Comparison of ENCODE assay signal across 10 mouse cellular contexts in genomic region chr1:180423008-180423639, GRCm38 (mm10).
DNase-seq lines count a peak whose midpoint lies in the region; ATAC-seq and TF ChIP-seq lines count a peak whose summit lies in the region.
"Had no signal": no experiment of that assay in that cellular context is flagged by ENCODE, and none has a peak within 500 bp of the region (broad histone marks: within the 10 kb centered on the region; RNA-seq: fewer than 3 reads in every experiment).

No protein-coding gene starts in this region.

- TF ChIP-seq EP300 in CH12.LX (IDR thresholded peaks at IDR 0.05; ENCODE audit: low read length), result no peak

- H3K9me3 ChIP-seq in CH12.LX (replicated peaks; ENCODE audit: low read length), result no peaks in the 10 kb centered on the region
- H3K9me3 ChIP-seq: forebrain, embryonic 12.5 days; hindbrain, embryonic 10.5 days had no signal

- ATAC-seq in megakaryocyte, adult 5-6 weeks (ENCODE audit: poor library complexity, severe bottlenecking), result peak; percentile 36; the same call in 1 of the 2 replicates

- peak overlapping the region; percentile 15; the same call in 1 of the 2 replicates for H3K9ac ChIP-seq in CH12.LX (ENCODE audit: insufficient read depth, low read depth)
- H3K9ac ChIP-seq: forebrain, embryonic 12.5 days; liver, embryonic 14.5 days had no signal

- H3K36me3 ChIP-seq in CH12.LX (replicated peaks in 1 of 2; ENCODE audit: control insufficient read depth in 1 of 2, insufficient read depth in 1 of 2, low read length in 1 of 2), result peaks cover 28 to 52% of the 10 kb centered on the region in 2 experiments
- H3K36me3 ChIP-seq: forebrain, embryonic 12.5 days had no signal

- H3K27ac ChIP-seq in CH12.LX (ENCODE audit: insufficient read depth, low read depth), result peak overlapping the region; percentile 90
- H3K27ac ChIP-seq in brown adipose tissue, adult 24 weeks (replicated peaks; ENCODE audit: low read depth, low read length), result peak overlapping the region; percentile 45
- H3K27ac ChIP-seq: forebrain, embryonic 12.5 days; hindbrain, embryonic 10.5 days; liver, embryonic 14.5 days had no signal

- no peak overlapping the region for H3K4me3 ChIP-seq in CH12.LX (replicated peaks in 1 of 3; ENCODE audit: low read depth in 2 of 3, low read length in 2 of 3, poor library complexity in 1 of 3)
- no peak overlapping the region for H3K4me3 ChIP-seq in brown adipose tissue, adult 24 weeks (ENCODE audit: insufficient read depth, low read depth, low read length)
- H3K4me3 ChIP-seq: forebrain, embryonic 12.5 days; hindbrain, embryonic 10.5 days had no signal

- DNase-seq in kidney, postnatal 4 days, result peak; percentile 59 to 71
- DNase-seq in kidney, adult 11 months, result no peak
- peak; percentile 76 for DNase-seq in CH12.LX (ENCODE audit: extremely low read depth)
- DNase-seq in c-Kit-positive CD71-positive TER-119-positive erythroid progenitor cells, embryonic 14.5 days (ENCODE audit: low spot score), result no peak
- DNase-seq in urinary bladder, postnatal 25 days (ENCODE audit: low spot score), result no peak

- peak overlapping the region; percentile 8 for H3K4me2 ChIP-seq in CH12.LX (ENCODE audit: insufficient read depth, low read depth, poor library complexity, severe bottlenecking)
- H3K4me2 ChIP-seq: forebrain, embryonic 12.5 days had no signal

- 0 out of 2 replicates have a peak, but pooled peaks have one; percentile 28 for TF ChIP-seq POLR2A in CH12.LX (IDR thresholded peaks at IDR 0.05; ENCODE audit: low read depth, low read length)

- no peaks in the 10 kb centered on the region for H3K79me2 ChIP-seq in CH12.LX (replicated peaks; ENCODE audit: control insufficient read depth, extremely low read depth, insufficient read depth, poor library complexity, severe bottlenecking)

- peaks cover 52 to 96% of the 10 kb centered on the region in 2 experiments for H3K4me1 ChIP-seq in CH12.LX (ENCODE audit: control insufficient read depth in 1 of 2, insufficient read depth in 2 of 2)
- H3K4me1 ChIP-seq in brown adipose tissue, adult 24 weeks (ENCODE audit: control insufficient read depth, insufficient read depth, insufficient read length, low read length), result peaks cover 14% of the 10 kb centered on the region

- H3K27me3 ChIP-seq in CH12.LX (replicated peaks), result no peaks in the 10 kb centered on the region

- dilution Hi-C loops in CH12.LX (cut with MboI; ENCODE audit: extremely low pct_ligation_motif_present, extremely low pct_unique_long_range_greater_than_20kb, low sequenced_read_pairs), result no loop called here

- TF ChIP-seq RAD21 in CH12.LX (IDR thresholded peaks at IDR 0.05; ENCODE audit: low read depth, low read length), result no peak

- TF ChIP-seq CTCF in CH12.LX (conservative IDR thresholded peaks at IDR 0.05 in 1 of 2, IDR thresholded peaks at IDR 0.05 in 1 of 2; ENCODE audit: low read depth in 2 of 2, low read length in 2 of 2), result no peak

- in situ Hi-C loops in CH12.LX (cut with MboI; ENCODE audit: low pct_ligation_motif_present, low pct_unique_long_range_greater_than_20kb, low sequenced_read_pairs), result loop anchor here (25.0 kb wide), 1 partner anchor 561 kb away; no protein-coding TSS in a partner anchor

TF ChIP-seq in CH12.LX, 34 proteins besides CTCF, POLR2A, EP300 and RAD21:
- TF ChIP-seq ZNF384 (IDR thresholded peaks at IDR 0.05; ENCODE audit: low read depth, low read length), result no peak
- TF ChIP-seq UBTF (IDR thresholded peaks at IDR 0.05; ENCODE audit: low read depth, low read length), result no peak
- TF ChIP-seq CHD2 (IDR thresholded peaks at IDR 0.05; ENCODE audit: low read length), result peak; percentile 36; the same call in 1 of the 2 replicates
- TF ChIP-seq ZMIZ1 (IDR thresholded peaks at IDR 0.05; ENCODE audit: low read depth, low read length), result 0 out of 2 replicates have a peak, but pooled peaks have one; percentile 0
- TF ChIP-seq ETS1 (conservative IDR thresholded peaks at IDR 0.05; ENCODE audit: low read depth, low read length), result peak; percentile 66
- TF ChIP-seq MAZ (IDR thresholded peaks at IDR 0.05; ENCODE audit: low read depth, low read length), result 0 out of 2 replicates have a peak, but pooled peaks have one; percentile 30
- 0 out of 2 replicates have a peak, but pooled peaks have one; percentile 6 for TF ChIP-seq MAX (IDR thresholded peaks at IDR 0.05; ENCODE audit: low read length)
- TF ChIP-seq NELFE (IDR thresholded peaks at IDR 0.05; ENCODE audit: low read depth, low read length), result no peak
- TF ChIP-seq TCF12 (IDR thresholded peaks at IDR 0.05; ENCODE audit: low read depth, low read length), result peak; percentile 66; the same call in 1 of the 2 replicates
- TF ChIP-seq USF1 (IDR thresholded peaks at IDR 0.05; ENCODE audit: low read depth, low read length), result peak; percentile 45
- peak; percentile 81 for TF ChIP-seq BHLHE40 (IDR thresholded peaks at IDR 0.05; ENCODE audit: low read depth, low read length)

Comparison
In these comparisons a context has a peak if more than half of its experiments do, and no peak if none do; other contexts are left out.
1. DNase-seq: peak in kidney, postnatal 4 days (2 of 2) and CH12.LX (single experiment); none in kidney, adult 11 months (single experiment), c-Kit-positive CD71-positive TER-119-positive erythroid progenitor cells, embryonic 14.5 days (single experiment) and urinary bladder, postnatal 25 days (single experiment).